In the genomic region with DNA sequence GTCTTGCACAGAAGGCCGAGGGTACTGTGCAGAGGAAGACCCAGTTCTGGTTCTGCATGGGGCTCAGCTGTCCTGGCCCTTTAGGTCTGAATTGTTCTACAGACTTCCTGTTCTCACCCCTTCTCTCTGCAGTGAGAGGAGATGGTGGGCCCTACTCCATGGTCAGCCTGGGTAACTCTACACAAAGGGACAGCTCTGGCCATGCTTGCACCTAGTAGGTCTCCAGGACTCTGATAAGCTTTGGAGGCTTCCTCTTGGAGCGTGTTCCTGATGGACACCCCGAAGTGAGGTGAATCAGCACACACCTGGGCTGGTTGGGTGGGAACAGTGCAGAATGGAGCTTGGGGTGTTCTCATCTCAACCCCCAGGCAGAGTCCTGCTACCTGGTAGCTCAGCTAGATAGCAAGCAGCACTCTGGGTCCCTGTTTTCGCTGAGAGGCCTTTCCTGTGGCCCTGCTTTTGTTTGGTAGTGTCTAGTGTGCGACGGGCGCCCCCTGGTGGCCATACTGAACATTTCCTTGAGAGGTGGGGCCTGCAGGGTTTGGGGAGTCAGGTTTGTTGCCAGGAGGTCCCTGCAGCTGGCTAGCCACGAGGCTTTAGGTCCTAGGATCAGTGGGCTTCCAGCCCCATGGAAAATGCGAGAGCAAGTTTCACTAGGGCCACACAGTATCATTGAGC, we compare ENCODE assay signal across 8 mouse cellular contexts. TPM values are rescaled to one million over a fixed set of nuclear protein-coding genes. Genes with fewer than 3 reads are reported as not detected.
DNase-seq lines count a peak whose midpoint lies in the region; ATAC-seq and TF ChIP-seq lines count a peak whose summit lies in the region.

No protein-coding gene starts in this region.

- ATAC-seq in heart, embryonic 12.5 days (ENCODE audit: insufficient number of reproducible peaks, low FRiP score): no peak
- ATAC-seq in kidney, embryonic 15.5 days (replicated peaks; ENCODE audit: low FRiP score): peak; percentile 78
- peak; percentile 55; the same call in 1 of the 2 replicates for ATAC-seq in limb, embryonic 15.5 days (ENCODE audit: insufficient number of reproducible peaks, low FRiP score, low TSS enrichment, low read depth)
- peak; percentile 73 for ATAC-seq in monocyte, adult 5-6 weeks (replicated peaks; ENCODE audit: insufficient number of reproducible peaks, low FRiP score, low TSS enrichment, poor library complexity, severe bottlenecking)

- no peak overlapping the region for H3ac ChIP-seq in C2C12 (ENCODE audit: control insufficient read depth, insufficient read length, low read depth)

- H3K4me2 ChIP-seq in heart, embryonic 12.5 days: no peak overlapping the region
- no peak overlapping the region for H3K4me2 ChIP-seq in kidney, embryonic 15.5 days
- H3K4me2 ChIP-seq in limb, embryonic 15.5 days: no peak overlapping the region

- peaks cover 40% of the 10 kb centered on the region for H3K27me3 ChIP-seq in C2C12 (ENCODE audit: control insufficient read depth, insufficient read depth, insufficient read length)
- no peaks in the 10 kb centered on the region for H3K27me3 ChIP-seq in heart, embryonic 12.5 days (replicated peaks)
- peaks cover 31% of the 10 kb centered on the region for H3K27me3 ChIP-seq in kidney, embryonic 15.5 days
- no peaks in the 10 kb centered on the region for H3K27me3 ChIP-seq in limb, embryonic 15.5 days

- no peaks in the 10 kb centered on the region for H3K9me3 ChIP-seq in heart, embryonic 12.5 days (replicated peaks)
- H3K9me3 ChIP-seq in kidney, embryonic 15.5 days (replicated peaks): no peaks in the 10 kb centered on the region
- H3K9me3 ChIP-seq in limb, embryonic 15.5 days: no peaks in the 10 kb centered on the region

- WGBS in heart, embryonic 12.5 days: 22% methylated on average over 9 of the region's 9 CpGs
- WGBS in kidney, embryonic 15.5 days: 27% methylated on average over 9 of the region's 9 CpGs
- 25% methylated on average over 9 of the region's 9 CpGs for WGBS in limb, embryonic 15.5 days

- H3K4me3 ChIP-seq in C2C12 (ENCODE audit: insufficient read depth, poor library complexity, severe bottlenecking): no peak overlapping the region
- no peak overlapping the region for H3K4me3 ChIP-seq in bone marrow macrophage, adult 2 months (ENCODE audit: insufficient read depth, low read length)
- H3K4me3 ChIP-seq in embryonic fibroblast, embryonic 13.5 days (ENCODE audit: insufficient read depth, low read length): no peak overlapping the region
- no peak overlapping the region for H3K4me3 ChIP-seq in heart, embryonic 12.5 days
- H3K4me3 ChIP-seq in kidney, embryonic 15.5 days (replicated peaks): no peak overlapping the region
- H3K4me3 ChIP-seq in limb, embryonic 15.5 days: no peak overlapping the region

- peak overlapping the region; percentile 43; the same call in 1 of the 2 replicates for H3K9ac ChIP-seq in heart, embryonic 12.5 days
- peak overlapping the region; percentile 21; the same call in 1 of the 2 replicates for H3K9ac ChIP-seq in kidney, embryonic 15.5 days
- no peak overlapping the region for H3K9ac ChIP-seq in limb, embryonic 15.5 days

- H3K4me1 ChIP-seq in bone marrow macrophage, adult 2 months (ENCODE audit: control insufficient read depth, insufficient read depth, low read length): no peaks in the 10 kb centered on the region
- no peaks in the 10 kb centered on the region for H3K4me1 ChIP-seq in embryonic fibroblast, embryonic 13.5 days (ENCODE audit: control insufficient read depth, insufficient read depth, low read length)
- H3K4me1 ChIP-seq in heart, embryonic 12.5 days (replicated peaks): peaks cover 48% of the 10 kb centered on the region
- peaks cover 20% of the 10 kb centered on the region for H3K4me1 ChIP-seq in kidney, embryonic 15.5 days
- peaks cover 5% of the 10 kb centered on the region; the same call in 1 of the 2 replicates for H3K4me1 ChIP-seq in limb, embryonic 15.5 days

- peak; percentile 65 for TF ChIP-seq CTCF in C2C12 (IDR thresholded peaks at IDR 0.05; ENCODE audit: control insufficient read depth, insufficient read depth, insufficient read length)
- TF ChIP-seq CTCF in bone marrow macrophage, adult 2 months (IDR thresholded peaks at IDR 0.05; ENCODE audit: low read depth, low read length): peak; percentile 77
- TF ChIP-seq CTCF in embryonic fibroblast, embryonic 13.5 days (IDR thresholded peaks at IDR 0.05; ENCODE audit: borderline replicate concordance, insufficient read depth, low read length): peak; percentile 56

- no peaks in the 10 kb centered on the region for H3K79me2 ChIP-seq in C2C12 (ENCODE audit: control insufficient read depth, insufficient read depth)

- H3K36me3 ChIP-seq in C2C12 (ENCODE audit: control insufficient read depth, insufficient read depth): no peaks in the 10 kb centered on the region
- no peaks in the 10 kb centered on the region for H3K36me3 ChIP-seq in heart, embryonic 12.5 days
- no peaks in the 10 kb centered on the region for H3K36me3 ChIP-seq in kidney, embryonic 15.5 days
- H3K36me3 ChIP-seq in limb, embryonic 15.5 days: no peaks in the 10 kb centered on the region

- no peak for TF ChIP-seq POLR2A in bone marrow macrophage, adult 2 months (IDR thresholded peaks at IDR 0.05; ENCODE audit: borderline replicate concordance, low read depth, low read length)
- TF ChIP-seq POLR2A in embryonic fibroblast, embryonic 13.5 days (IDR thresholded peaks at IDR 0.05; ENCODE audit: low read depth, low read length): no peak

- H3K79me3 ChIP-seq in C2C12 (ENCODE audit: low read depth): no peaks in the 10 kb centered on the region

- H3K27ac ChIP-seq in bone marrow macrophage, adult 2 months (ENCODE audit: insufficient read depth, low read depth, low read length): no peak overlapping the region
- no peak overlapping the region for H3K27ac ChIP-seq in embryonic fibroblast, embryonic 13.5 days (ENCODE audit: insufficient read depth, low read length)
- 0 out of 2 replicates have a peak overlapping the region, but pooled peaks have one; percentile 17 for H3K27ac ChIP-seq in heart, embryonic 12.5 days (ENCODE audit: poor library complexity, severe bottlenecking)
- H3K27ac ChIP-seq in kidney, embryonic 15.5 days: no peak overlapping the region
- H3K27ac ChIP-seq in limb, embryonic 15.5 days: no peak overlapping the region

- DNase-seq in spleen, postnatal 36 days (ENCODE audit: low spot score in 2 of 2): peak; percentile 59 to 75

TF ChIP-seq in C2C12, 6 proteins besides CTCF, POLR2A, EP300 and RAD21:
- TF ChIP-seq USF1 (IDR thresholded peaks at IDR 0.05; ENCODE audit: low read depth) (no peak), MYOD1 (IDR thresholded peaks at IDR 0.05; ENCODE audit: control insufficient read depth, insufficient read length, low read depth) (no peak), CEBPB (IDR thresholded peaks at IDR 0.05; ENCODE audit: low read depth) (no peak), MYOG (IDR thresholded peaks at IDR 0.05; ENCODE audit: control insufficient read depth, extremely low read depth, insufficient read length) (no peak), MAX (IDR thresholded peaks at IDR 0.05) (no peak), FOSL1 (IDR thresholded peaks at IDR 0.05; ENCODE audit: insufficient read depth, low read length, poor library complexity, severe bottlenecking) (no peak)

RNA-seq across cellular contexts. Expression of a gene that starts 12.5 kb away (rescaled TPM):
- polyA plus RNA-seq in C2C12 (2012; fragmentation: generic; extraction: Trizol): not detected
- not detected in 2 replicates for polyA plus RNA-seq in bone marrow macrophage, adult 2 months (2012; ENCODE audit: insufficient read depth, insufficient read length, missing spikeins)
- not detected in 2 replicates for polyA plus RNA-seq in embryonic fibroblast, embryonic 13.5 days (2011; ENCODE audit: insufficient read length, low read depth, missing spikeins)
- 24.7 and 28.4 TPM in 2 replicates for polyA plus RNA-seq in heart, embryonic 12.5 days (2016; fragmentation: Nextera tagmentation; extraction: Ambion mirVana)
- polyA plus RNA-seq in kidney, embryonic 15.5 days (2015; fragmentation: Nextera tagmentation; extraction: Ambion mirVana): 3.0 and 4.7 TPM in 2 replicates
- not detected in 2 replicates for polyA plus RNA-seq in limb, embryonic 15.5 days (2015; fragmentation: Nextera tagmentation; extraction: Ambion mirVana)
- total RNA-seq in monocyte, adult 5-6 weeks (2017): not detected in 3 replicates

RNA-seq across cellular contexts. Expression of a gene that starts 57.3 kb away (rescaled TPM):
- not detected for polyA plus RNA-seq in C2C12 (2012; fragmentation: generic; extraction: Trizol)
- not detected in 2 replicates for polyA plus RNA-seq in bone marrow macrophage, adult 2 months (2012; ENCODE audit: insufficient read depth, insufficient read length, missing spikeins)
- not detected in 2 replicates for polyA plus RNA-seq in embryonic fibroblast, embryonic 13.5 days (2011; ENCODE audit: insufficient read length, low read depth, missing spikeins)
- polyA plus RNA-seq in heart, embryonic 12.5 days (2016; fragmentation: Nextera tagmentation; extraction: Ambion mirVana): not detected in 2 replicates
- polyA plus RNA-seq in kidney, embryonic 15.5 days (2015; fragmentation: Nextera tagmentation; extraction: Ambion mirVana): 0.84 and 0.87 TPM in 2 replicates
- 2.0 and 2.3 TPM in 2 replicates for polyA plus RNA-seq in limb, embryonic 15.5 days (2015; fragmentation: Nextera tagmentation; extraction: Ambion mirVana)
- not detected in 3 replicates for total RNA-seq in monocyte, adult 5-6 weeks (2017)
